Mouse (Mus musculus): ENCODE results near the gene Klhl3.

DNA sequence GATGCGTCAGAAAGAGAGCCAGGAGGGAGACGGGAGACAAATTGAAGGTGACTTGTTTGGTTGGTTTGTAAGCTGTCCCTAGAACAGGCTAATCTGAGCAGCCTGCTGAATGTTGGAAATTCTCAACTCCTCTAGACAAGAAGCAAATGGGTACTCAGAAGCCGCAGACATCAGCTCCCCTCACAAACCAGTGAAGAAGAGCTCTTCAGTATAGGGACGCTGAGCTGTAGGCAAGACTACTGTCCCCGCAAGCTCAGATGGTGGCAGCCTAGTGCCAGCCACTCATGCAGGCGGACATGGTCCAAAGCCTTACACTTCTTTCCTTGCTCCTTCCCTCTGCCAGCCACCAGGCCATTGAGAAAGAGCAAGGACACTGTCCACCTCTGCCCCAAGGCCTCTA is 2.1 kb downstream of the Klhl3 start:
- TF ChIP-seq TAL1 (IDR thresholded peaks at IDR 0.05; ENCODE audit: low read length) (no peak), GATA1 (IDR thresholded peaks at IDR 0.05; ENCODE audit: low read length) (no peak)

All from erythroblast, embryonic 14.5 days (primary cell).